Mouse (Mus musculus) monocyte, adult 2 months (primary cell): ENCODE measurements around the gene Kit.

Experiments used
- DNase-seq, 2 experiments: peaks; one replicate each; pipeline ENCODE4 v3.0.0; 2022; ENCODE audit warnings: low spot score in 2 of 2, low read depth in 1 of 2

Kit gene

DNA sequence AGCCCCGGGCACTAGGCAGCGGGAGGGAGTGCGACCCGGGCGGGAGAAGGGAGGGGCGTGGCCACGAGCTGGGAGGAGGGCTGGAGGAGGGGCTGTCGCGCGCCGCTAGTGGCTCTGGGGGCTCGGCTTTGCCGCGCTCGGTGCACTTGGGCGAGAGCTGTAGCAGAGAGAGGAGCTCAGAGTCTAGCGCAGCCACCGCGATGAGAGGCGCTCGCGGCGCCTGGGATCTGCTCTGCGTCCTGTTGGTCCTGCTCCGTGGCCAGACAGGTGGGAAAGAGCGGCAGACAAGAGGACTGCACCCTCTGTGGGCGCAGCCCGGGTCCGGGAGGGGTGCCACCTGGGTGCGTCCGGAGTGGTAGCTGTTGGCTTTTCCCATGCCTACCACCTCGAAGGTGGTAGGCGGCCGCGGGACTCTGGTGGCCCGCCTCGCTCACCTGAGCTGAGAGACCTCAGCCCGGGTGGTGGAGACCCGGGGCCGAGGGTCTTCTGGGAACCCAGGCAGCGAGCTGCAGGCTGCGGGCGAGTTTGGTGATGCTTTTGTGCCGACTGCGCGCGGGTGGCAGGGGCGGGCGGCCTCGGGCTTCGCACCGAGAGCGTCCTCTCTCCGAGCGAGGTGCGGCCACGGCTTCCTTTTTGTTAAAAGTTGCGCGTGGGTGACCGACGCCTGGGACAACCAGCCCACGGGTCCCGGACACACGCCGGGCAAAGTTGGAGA, at the start of gene Kit:
TSS of gene Kit (plus strand) at position 65 of the 715 bp plus-strand sequence.
- no peak for DNase-seq

DNA sequence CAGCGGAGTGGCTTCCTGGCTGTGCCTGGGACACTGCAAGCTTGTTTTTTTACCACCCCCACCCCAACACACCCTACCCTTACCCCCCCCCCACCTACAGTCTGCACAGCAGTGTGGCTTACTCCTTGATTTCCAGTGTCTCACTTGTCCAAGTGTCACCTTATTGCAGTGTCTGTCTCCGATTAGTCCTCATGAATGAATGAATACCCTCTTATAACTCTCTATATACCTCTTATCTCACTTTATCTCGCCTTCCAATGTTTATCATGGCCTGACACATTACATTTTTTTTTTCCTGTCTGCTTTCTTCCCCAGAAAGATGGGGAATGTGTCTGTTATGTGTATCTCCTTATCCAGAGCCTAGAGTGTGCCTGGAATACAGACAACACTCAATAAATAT, 38.6 kb upstream of the Kit start:
- DNase-seq, result no peak

DNA sequence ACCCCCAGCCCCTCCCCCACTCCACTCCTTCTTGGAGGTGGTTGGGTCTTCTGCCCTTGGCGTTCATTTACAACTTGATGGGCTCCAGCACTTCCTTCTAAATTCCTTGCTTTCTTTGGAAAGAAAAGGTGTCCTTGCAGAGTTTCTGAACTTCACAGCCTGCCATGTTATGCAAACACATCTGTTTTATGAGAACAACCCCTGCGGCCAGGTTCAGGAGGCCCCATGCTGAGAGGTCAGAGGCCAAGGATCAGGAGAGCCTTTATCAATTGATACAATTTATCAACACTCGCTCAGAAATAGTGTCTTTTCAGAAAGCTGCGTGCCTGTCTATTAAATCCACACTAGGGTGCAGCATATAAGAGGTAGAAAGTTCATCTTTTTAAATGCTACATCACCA, 37.0 kb upstream of the Kit start:
- DNase-seq, result no peak

DNA sequence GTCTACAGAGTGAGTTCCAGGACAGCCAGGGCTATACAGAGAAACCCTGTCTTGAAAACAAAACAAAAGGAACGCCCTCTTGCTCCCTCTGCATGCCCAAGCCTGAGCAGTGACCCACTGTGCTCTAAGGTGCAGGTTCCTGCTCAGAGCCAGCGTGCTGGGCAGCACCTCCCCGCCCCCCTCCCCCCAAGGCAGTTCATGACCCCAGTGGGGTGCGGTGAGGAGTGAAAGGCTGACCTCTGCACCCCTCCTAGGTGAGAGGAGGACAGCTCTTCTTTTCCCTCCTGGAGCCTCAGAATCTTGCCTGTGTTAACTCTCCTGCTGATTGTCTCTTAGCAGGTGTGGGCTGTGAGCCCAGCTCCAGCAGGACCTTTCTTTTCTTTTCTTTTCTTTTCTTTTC, 36.3 kb upstream of the Kit start:
- no peak for DNase-seq

DNA sequence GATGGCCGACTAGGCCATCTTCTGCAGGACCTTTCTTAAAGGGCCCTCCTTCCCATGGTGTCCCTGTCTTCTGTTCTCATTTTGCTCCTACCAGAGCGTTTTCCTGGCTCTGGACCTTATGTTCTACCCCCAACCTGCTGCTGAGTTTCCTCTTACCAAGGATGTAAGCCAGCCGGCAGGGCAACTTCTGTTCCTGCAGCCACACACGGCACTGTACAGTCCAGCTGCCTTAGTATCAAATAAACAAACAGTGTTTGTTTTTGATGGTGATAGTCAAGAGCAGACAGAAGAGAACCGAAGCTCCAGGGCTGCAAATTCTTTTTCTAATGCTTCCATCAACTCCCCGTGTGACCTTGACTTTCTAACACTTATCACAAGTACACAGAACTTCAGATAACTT, 35.6 kb upstream of the Kit start:
- DNase-seq, result no peak

DNA sequence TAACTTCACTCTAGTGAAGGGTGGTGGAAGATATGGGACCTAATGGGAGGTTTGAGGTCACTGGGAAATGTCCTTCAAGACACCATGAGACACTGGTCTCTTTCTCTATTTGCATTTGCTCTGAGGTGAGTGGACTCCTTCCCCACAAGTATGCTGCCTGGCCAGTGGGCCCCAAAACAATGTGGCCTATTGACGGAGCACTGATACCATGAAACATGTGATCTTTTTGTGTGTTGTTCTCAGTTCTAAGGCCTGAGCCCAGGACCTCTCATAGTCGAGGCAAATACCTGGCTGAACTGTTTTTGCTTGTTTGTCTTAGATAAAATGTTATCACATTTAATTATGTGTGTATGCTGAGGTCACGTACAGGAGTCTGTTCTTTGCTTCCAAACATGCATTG, 31.0 kb upstream of the Kit start:
- no peak for DNase-seq

DNA sequence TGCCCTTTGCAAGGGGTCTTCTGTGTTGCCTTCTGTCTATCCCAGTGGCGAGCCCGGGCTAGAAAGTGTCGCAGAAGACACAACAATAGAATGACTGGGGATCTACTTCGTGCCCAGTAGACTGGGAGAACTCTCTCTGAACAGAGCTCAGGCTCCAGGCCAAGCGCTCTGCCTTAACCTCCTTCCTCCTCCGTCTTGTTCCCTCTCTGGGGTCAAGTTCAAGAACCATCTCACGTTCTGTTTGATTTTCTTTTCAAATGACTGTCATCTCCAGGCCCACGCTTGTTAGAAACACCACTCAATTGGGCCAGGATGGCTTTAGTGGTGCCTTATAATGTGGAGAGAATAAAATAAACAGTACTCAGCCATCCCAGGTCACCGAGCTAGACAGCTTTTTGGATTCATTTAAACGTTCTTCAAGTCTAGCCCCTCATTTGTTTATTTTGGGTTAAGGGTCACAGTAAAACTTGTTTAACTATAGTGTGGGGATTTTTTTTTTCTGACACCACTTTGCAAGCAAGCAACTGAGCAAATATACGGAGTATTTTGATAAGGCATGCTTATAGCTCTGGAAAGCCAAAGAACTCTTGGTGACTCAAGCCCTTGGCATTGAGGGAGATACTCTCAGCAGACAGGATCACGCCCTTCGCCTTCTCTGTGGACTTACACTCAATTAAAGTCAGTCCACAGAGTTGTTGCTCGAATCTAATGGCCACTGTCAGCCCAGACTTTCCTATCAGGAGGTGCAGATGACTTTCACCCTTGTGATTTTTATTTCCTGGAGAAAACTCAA, 30.0 kb upstream of the Kit start:
- no peak for DNase-seq

DNA sequence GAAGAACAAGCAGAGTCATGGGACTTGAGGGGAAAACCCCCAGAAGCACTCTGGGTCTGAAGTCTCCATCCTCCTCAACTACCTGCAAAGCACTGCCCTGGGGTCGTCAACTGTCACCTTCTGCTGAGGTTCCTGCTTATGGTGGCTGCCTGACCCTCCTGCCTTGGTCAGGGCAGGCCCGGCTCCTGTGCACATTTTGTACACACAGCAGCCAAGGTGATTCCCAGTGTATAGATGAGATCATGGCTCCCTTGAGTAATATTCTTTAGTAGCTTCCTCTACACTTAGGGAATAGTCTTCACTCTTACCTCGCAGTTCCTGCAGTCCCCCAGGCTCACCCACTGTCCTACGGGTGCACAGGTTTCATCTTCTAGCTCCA, 29.5 kb upstream of the Kit start:
- DNase-seq, result no peak

DNA sequence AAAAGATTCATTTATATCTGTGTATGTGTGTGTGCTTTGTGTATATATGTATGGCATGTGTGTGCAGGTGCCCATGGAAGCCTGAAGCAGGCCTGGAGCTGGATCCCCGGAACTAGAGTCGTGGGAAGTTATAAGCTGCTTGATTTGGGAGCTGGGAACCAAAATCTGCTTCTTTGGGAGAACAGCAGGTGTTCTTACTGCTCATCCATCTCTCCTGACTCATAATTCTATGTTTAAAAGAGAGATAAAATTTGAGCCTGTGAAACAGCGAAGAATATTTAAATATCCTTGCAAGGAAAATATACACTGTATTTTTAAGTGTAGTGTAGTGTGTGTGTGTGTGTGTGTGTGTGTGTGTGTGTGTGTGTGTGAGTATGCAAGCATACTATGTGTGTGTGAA, 21.7 kb upstream of the Kit start:
- no peak for DNase-seq

DNA sequence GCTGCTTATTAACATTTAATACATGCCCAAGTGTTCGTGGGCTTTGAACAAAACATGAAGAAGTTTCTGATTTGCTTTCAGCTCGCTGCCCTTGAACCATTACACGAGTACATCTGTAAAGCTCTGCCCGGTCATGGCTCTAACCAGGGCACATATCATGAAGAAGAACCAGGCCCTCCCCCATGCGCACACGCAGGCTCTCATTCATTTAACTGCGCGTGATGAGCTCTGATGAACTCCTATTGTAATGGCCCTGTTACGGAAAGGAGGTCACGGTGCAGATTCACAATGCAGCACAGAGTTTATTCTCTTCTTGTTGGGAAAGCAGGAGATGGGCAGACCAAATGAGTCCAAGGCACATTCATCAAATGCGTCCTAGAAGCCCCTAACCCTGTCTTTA, 17.1 kb upstream of the Kit start:
- no peak for DNase-seq

DNA sequence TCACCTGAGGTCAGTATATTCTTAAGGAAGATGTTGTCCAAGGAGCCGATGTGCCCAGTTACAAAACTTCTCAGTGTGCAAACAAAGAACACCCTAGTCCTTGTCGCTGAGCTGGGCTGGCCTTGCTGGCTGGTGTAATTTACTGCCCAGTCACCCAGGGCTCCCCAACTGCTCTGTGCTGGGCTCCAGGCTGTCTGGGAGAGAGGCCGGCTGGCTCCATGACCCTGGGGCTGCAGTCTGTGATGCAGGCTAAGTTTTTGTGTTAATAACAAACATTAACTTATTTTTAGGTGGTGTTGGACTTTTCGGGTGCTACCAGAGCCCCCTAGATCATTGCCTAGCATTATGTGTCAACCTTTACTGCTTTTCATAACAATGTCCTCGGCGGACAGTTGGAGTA, 15.4 kb upstream of the Kit start:
- DNase-seq, result no peak

DNA sequence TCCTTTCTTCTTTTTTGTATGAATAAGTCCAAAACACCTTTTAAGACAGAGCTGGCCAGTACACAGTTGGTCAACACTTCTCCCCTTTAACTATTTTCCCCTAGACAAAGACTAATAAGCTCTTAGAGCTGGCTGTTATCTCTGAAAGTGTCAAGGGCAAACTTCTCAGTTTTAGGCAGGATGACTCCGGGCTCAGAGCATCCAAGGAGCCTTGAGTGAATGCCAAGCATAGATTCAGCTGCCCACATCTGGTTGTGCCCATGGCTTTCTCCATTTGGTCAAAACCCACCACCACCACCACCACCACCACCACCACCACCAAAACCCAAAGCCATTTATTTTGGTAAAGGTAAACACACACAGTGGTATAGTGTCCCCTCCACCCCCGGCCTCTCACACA, 13.5 kb upstream of the Kit start:
- no peak for DNase-seq

DNA sequence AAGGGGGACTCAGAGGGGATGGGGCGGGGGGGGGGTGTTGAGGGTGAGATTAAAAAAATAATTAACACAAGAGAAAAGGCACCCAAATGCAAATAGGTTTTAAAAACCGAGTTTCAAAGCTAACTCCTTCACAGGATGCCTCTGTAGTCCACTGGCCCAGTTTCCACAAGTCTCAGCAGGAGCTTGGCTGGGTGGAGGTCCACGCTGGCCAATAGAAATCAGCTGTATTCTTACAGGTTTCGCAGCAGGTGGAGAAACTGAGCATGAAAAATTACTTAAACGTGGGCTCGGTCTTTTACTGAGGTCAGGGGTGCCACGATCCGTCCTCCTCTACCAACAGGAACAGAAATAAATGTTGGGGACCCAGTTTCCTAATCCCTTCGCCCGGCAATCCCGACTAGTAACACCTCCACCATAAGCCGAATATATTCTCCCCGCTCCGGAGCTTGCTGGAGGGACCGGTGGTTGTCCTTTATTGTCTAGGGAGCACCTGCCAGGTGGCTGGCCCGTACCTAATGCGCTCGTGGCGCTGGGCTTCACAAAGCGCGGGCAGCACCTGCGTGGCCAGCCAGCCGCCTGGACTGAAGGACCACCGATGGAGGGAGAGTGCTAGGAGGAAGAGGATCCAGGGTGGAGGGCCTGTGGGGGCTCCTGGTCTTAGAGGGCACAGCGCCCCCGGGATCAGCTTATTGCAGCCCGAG, 415 bp upstream of the Kit start:
- no peak for DNase-seq

DNA sequence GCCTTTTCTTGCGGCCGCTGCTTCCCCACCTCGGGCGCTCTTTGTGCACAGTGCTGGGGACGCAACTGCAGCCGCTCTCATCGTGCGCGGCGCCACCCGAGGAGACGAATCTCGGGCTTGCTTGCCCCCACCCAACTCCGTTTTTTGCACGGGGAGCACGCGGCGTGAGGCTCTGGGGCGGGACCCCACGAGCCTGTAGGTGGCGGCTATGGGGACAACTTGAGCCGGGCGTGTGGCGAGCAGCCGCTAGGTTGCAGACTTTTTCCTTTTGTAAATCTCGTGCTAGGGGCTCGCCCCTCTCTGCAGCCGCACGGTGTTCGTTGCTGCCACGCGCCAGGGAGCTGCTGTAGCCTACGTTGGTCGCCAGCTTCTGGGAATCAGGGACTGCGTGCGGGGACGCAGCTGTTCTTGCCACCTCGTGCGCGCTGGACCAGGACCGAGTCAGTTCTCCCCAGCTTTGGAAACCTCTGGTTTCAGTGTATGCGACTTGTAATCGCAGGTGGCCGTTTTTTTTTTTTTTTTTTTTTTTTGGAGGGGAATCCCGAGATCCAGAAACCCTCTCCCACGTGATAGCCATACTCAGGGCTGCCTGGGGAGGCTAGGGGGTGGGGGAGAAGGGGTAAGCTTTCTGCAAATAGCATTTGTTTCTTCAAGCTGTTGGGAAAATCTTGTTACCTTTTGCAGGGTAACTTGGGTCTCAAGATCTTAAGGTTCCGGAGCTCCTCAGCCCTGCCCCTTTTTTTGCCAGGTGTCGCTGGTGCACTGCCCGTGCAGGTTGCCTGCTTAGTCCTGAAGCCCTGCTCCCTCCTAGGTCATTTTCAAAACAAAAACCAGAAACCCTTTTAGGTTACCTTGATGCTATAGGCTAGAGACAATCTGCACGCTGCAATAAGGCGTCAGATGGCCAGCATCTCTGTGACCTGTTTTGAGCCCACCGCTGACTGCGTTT, 1.1 kb downstream of the Kit start:
- DNase-seq, result no peak

DNA sequence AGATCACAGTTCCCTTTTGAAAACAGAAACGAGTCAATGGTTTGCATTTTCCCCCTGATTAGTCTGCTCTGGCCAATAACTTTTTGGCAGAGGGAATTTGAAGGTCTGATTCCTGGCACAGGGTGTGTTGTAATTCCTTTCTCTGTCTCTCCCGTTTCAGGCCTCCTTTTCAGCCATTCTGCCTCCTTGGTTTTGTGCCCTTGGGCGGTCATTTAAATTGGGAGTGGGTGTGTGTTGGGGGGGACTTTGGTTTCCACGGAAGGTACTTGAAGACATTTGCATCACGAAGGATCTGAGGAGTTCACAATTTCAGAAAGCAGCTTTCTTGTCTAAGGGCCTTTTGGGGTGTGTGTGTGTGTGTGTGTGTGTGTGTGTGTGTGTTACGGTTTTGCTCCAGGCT, 2.0 kb downstream of the Kit start:
- no peak for DNase-seq

DNA sequence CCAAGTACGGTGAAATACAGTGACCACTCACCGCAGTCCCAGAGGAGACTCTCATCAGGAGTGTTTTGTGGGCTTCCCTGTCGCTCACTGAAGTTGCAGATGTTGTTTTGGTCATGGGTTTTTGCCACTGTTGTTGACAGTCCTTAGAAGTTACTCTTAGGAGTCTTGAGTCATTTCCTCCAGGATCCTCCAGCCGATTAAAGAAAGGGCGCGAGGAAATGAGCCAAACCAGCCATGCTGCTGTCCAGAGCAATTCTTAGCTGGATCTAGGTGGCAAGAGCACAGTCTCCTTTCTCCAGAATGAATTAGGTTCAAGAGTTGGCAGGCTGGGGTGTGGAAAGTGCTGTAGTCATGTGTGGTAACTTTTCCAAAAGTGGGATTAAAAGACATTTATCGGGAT, 3.4 kb downstream of the Kit start:
- no peak for DNase-seq

DNA sequence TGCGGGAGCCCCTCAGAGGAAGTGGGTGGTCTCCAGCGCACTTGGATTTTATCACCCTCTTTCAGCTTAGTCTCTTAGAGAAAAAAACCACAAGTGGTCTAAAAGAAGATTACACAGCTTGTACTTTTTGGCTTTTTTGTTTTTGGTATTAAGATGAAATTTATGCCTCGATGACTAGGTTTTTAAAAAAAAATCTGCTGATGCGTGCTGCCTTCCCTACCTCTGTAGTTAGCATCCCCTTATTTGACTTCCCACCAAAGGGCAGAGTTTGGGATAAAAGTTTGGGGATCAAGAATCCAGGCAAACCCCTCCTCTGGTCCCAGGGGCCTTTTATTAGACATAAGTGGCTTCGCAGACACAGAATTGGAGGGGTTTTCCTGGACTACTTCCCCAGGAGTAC, 4.5 kb downstream of the Kit start:
- no peak for DNase-seq

DNA sequence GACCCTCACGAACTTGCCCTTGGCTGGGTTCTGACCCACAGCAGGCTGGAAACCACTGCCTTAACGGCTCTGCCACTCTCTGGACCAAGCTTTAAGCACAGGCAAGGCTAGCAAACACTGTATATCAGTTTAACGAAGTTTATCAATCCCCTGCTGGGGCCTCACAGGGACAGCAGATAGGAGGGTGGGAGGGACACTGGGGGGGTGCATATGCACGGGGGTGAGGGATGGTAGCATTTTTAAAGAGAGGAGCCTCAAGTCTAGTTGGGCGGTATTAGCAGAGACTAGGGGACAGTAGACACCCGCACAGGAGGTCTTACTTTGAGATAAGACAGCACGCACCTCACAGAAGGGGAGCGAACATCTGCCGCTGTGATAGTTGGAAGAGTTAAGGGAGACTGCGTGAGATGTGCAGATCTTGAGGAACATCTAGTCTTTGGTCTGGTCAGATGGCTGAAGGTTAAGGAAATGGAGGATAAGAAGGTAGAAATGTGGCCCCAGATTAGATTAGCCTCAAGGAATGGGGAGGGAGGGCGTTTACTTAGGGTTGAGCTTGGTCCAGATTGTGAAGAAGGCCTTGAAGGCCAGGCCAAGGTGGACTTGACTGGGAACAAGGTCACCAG, 5.0 kb downstream of the Kit start:
- no peak for DNase-seq

DNA sequence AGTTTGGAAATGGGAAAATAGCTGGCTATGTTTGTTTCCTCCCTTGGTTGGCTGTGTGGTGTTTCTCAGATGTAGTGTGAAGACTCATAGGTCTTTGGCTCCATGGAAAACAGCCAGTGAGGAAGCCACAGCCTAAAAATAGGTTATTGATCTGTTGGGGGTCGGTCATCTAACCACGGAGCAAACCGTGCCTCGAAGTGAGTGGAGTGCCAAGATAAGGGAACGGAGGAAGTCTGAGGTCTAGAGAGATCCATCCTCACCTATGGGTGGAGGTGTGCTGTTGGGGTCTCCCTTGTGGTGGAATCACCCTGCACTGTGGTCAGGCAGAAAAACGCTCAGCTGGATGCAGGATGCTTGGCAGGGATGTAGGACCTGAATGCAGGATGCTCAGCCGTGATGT, 7.2 kb downstream of the Kit start:
- DNase-seq, result no peak

DNA sequence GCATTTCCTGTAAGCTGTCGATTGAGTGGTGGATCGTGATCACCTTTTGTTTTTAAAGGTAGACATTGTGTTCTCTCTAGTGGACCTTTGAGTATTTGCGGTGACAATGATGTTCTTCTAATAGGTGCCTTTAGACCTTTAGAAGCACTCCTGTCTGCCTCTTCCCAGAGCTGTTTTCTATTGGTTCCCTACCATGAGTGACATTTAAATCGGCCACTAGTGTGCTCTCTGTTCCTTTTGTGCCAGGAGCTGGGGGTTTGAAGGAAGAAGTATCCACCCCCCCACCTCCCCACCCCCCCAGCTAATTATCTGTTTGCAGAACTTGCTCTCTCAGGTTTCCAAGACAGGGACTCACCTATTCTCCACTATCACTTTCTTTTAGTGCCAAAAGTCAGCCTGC, 13.1 kb downstream of the Kit start:
- no peak for DNase-seq
